Mouse (Mus musculus) left cerebral cortex, adult 2 months (tissue): ENCODE data around the gene Fbxo28. TPM values are rescaled to one million over a fixed set of nuclear protein-coding genes. Genes with fewer than 3 reads are reported as not detected.

ENCODE experiments used
- DNase-seq, 2 experiments: peaks; one replicate each; pipeline ENCODE4 v3.0.0; 2021 to 2022; ENCODE audit warnings: low spot score in 2 of 2, mixed read lengths in 1 of 2; ENCODE audit errors: extremely low spot score in 1 of 2
- H3K27ac ChIP-seq: fragments of 200-600 bp; 2 replicates; pipeline ENCODE4 v1.8.1; 2022
- H3K4me3 ChIP-seq: fragments of 200-600 bp; 2 replicates; pipeline ENCODE4 v1.8.1; 2022
- CTCF ChIP-seq: fragments of 200-600 bp; IDR thresholded peaks from 2 replicates; pipeline ENCODE4 v1.8.1; 2022; ENCODE audit warnings: antibody characterized with exemption, mild to moderate bottlenecking, moderate library complexity
- intact Hi-C: fragments of 180-260 bp; cut with DNase I; formaldehyde crosslinking; loops from one replicate; pipeline ENCODE4 v1.15.1; 2025
- total RNA-seq, 2 experiments: library from RNA; stranded (reverse); gene quantifications; 2 replicates each; pipeline ENCODE4 v1.2.3; 2021

The Fbxo28 gene
- total RNA-seq, 2 experiments from 2014 or later: 53.2 to 55.4 TPM

- Histone ChIP-seq H3K27ac (no peak overlapping the region), H3K4me3 (peak overlapping the region; percentile 99)
- intact Hi-C loops: no loop called here
- TF ChIP-seq CTCF: no peak; the same call in none of the 2 replicates
- DNase-seq: no peak
Observed at GRCm38 (mm10) chr1:182338961-182339565, 2.4 kb downstream of the Fbxo28 start.

- no peak for DNase-seq
- no peak overlapping the region for H3K27ac ChIP-seq
- TF ChIP-seq CTCF: no peak
- intact Hi-C loops: no loop called here
- no peak overlapping the region for H3K4me3 ChIP-seq
Observed at GRCm38 (mm10) chr1:182333766-182334437, 7.5 kb downstream of the Fbxo28 start.

DNA sequence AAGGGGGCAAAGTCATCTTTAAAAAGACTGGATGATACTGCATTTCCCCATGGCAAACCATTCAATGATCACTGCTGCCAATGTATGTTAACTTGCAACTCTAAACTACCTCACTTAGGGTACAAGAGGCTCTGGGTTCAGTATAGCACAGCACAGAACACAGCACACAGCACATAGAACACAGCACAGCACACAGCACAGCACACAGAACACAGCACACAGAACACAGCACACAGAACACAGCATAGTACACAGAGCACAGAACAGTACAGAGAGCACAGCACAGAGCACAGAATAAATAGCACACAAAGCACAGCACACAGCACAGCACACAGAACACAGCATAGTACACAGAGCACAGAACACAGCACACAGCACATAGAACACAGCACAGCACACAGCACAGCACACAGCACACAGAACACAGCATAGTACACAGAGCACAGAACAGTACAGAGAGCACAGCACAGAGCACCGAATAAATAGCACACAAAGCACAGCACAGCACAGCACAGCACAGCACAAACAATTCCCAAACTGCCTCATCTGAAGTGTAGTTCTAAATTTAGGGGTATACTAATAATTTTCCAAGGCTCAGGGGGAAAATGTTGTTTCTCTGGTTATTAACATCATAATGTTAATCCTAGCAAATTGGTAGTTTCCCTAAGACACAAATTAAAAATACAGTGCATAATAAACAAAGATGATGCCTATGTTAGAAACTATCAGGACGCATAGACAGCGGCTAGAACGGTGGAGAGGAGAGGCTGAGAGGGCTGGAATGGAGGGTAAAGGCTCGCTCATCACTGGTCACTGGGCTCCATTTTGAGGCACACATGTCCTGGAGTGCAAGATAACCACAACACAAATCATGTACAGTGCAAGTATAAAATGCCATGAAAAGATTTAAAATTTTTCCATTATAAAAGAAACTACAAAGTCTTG lies 9.1 kb downstream of the Fbxo28 start:
- Histone ChIP-seq H3K27ac (no peak overlapping the region), H3K4me3 (no peak overlapping the region)
- no peak for DNase-seq
- intact Hi-C loops: no loop called here
- TF ChIP-seq CTCF: no peak

- TF ChIP-seq CTCF: no peak
- intact Hi-C loops: no loop called here
Observed at GRCm38 (mm10) chr1:182325919-182326318, 15.5 kb downstream of the Fbxo28 start.

GRCm38 (mm10) chr1:182324552-182324951 lies 16.9 kb downstream of the Fbxo28 start:
- no peak for DNase-seq
- intact Hi-C loops: no loop called here
- Histone ChIP-seq H3K4me3 (no peak overlapping the region), H3K27ac (no peak overlapping the region)
- TF ChIP-seq CTCF: no peak

More at GRCm38 (mm10) chr1:182325919-182326318, 15.5 kb downstream of the Fbxo28 start:
- no peak overlapping the region for H3K27ac ChIP-seq
- no peak for DNase-seq
- no peak overlapping the region for H3K4me3 ChIP-seq

DNA sequence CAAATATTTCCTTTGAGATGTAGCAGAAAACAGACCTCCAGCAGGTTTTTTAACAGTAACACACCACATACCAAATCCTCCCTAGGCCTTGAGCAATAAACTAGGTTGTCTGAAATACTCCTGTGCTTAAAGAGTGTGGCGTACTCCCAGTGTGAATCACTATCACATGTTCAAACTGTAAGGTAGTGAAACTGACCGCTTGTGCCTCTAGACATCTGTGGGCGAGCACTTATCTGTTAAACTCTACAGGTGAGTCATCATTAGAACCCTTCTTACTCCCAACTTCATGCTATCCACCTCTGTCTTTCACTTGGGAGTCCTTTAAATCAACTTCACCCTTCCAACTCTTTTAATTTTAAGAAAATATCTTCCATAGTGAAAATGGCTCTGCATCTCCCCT lies 18.3 kb downstream of the Fbxo28 start:
- DNase-seq: no peak
- Histone ChIP-seq H3K27ac (no peak overlapping the region), H3K4me3 (no peak overlapping the region)
- TF ChIP-seq CTCF: no peak
- intact Hi-C loops: no loop called here

GRCm38 (mm10) chr1:182314201-182314600 lies 27.2 kb downstream of the Fbxo28 start:
- no peak for DNase-seq
- no peak for TF ChIP-seq CTCF
- Histone ChIP-seq H3K27ac (no peak overlapping the region), H3K4me3 (no peak overlapping the region)
- intact Hi-C loops: no loop called here

- no peak overlapping the region for H3K4me3 ChIP-seq
- intact Hi-C loops: no loop called here
- no peak for DNase-seq
- TF ChIP-seq CTCF: no peak
- no peak overlapping the region for H3K27ac ChIP-seq
Observed at GRCm38 (mm10) chr1:182313181-182313580, 28.2 kb downstream of the Fbxo28 start.

DNA sequence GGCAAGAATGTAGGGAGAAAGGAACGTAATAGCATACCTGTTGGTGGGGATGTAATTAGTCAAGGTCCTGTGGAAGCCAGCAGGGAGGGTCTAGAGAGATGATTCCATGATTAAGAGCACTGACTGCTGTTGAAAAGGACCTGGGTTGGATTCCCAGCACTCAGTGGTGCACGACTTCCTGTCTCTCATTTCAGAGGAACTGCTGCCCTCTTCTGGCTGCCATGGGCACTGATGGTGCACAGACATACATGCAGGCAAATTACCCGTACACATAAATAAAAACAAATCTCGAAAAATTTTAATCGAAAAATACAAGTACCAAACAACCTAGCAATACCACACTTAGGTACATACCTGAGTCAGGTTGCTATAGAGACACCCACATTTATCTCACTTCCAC lies 30.1 kb downstream of the Fbxo28 start:
- intact Hi-C loops: no loop called here
- TF ChIP-seq CTCF: peak; percentile 35
- DNase-seq: no peak
- H3K4me3 ChIP-seq: no peak overlapping the region
- no peak overlapping the region for H3K27ac ChIP-seq

GRCm38 (mm10) chr1:182310316-182310715 lies 31.1 kb downstream of the Fbxo28 start:
- Histone ChIP-seq H3K27ac (no peak overlapping the region), H3K4me3 (no peak overlapping the region)
- intact Hi-C loops: no loop called here
- no peak for DNase-seq
- no peak for TF ChIP-seq CTCF

GRCm38 (mm10) chr1:182309403-182309802 lies 32.0 kb downstream of the Fbxo28 start:
- Histone ChIP-seq H3K4me3 (no peak overlapping the region), H3K27ac (no peak overlapping the region)
- DNase-seq: no peak
- intact Hi-C loops: no loop called here
- no peak for TF ChIP-seq CTCF

DNA sequence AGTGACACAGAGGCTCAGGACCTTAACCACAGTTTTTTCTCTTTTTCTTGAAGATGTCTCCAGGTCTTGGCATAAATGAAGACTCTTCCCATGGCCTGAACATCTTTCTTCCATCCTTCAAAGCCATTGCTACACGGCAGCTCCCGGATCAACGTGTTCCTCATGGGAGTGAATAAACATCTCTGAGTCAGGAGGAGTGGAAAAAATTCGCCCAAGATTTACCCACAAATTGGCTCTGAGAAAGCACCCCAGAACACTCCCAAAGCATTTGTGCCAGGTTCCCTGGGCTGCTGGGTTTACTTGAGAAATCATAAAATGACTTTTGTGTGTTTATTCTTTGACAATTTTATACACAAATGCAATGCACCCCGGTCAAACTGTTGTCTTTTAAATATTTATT lies 38.5 kb downstream of the Fbxo28 start:
- intact Hi-C loops: no loop called here
- TF ChIP-seq CTCF: no peak

More for the DNA sequence above, 38.5 kb downstream of the Fbxo28 start:
- H3K4me3 ChIP-seq: no peak overlapping the region
- DNase-seq: no peak
- H3K27ac ChIP-seq: no peak overlapping the region; the same call in 1 of the 2 replicates
